Mouse (Mus musculus): ENCODE measurements around the gene Erp29. TPM values are rescaled to one million over a fixed set of nuclear protein-coding genes. Genes with fewer than 3 reads are reported as not detected.
"Not testable (repeated sequence)": the region's sequence is repeated elsewhere in the genome, so short reads cannot be mapped to it uniquely, and the experiment has no call there.

The Erp29 gene
- 147 and 149 TPM in 2 replicates for polyA plus RNA-seq (2015; fragmentation: Nextera tagmentation; extraction: Ambion mirVana)

- H3K27me3 ChIP-seq (ENCODE audit: control insufficient read depth, insufficient read depth, low read depth, low read length): no peaks in the 10 kb centered on the region
- peak; percentile 95 for ATAC-seq (ENCODE audit: low read depth)
- H3K9me3 ChIP-seq (ENCODE audit: control insufficient read depth, low read length): no peaks in the 10 kb centered on the region
- peaks cover 23% of the 10 kb centered on the region for H3K4me1 ChIP-seq (replicated peaks; ENCODE audit: control insufficient read depth, insufficient read depth, low read length)
- H3K36me3 ChIP-seq (ENCODE audit: control insufficient read depth, insufficient read depth, low read length): peaks cover 11% of the 10 kb centered on the region
- H3K9ac ChIP-seq (ENCODE audit: low read length): peak within 1 kb of the TSS; percentile 98
- peak within 1 kb of the TSS; percentile 96 for H3K4me3 ChIP-seq (ENCODE audit: low read length)
- peak within 1 kb of the TSS; percentile 98 for H3K27ac ChIP-seq (ENCODE audit: low read length)
- under 1% methylated on average over 80 of the region's 97 CpGs for WGBS
- peak within 1 kb of the TSS; percentile 92 for H3K4me2 ChIP-seq (ENCODE audit: low read depth, low read length)
These were observed at the start of gene Erp29 for GRCm38 (mm10) chr5:121452026-121452869. Gene Erp29 (minus strand): TSS chr5:121452506.

- not testable (repeated sequence) for H3K27me3 ChIP-seq (ENCODE audit: control insufficient read depth, insufficient read depth, low read depth, low read length); H3K4me1 ChIP-seq (replicated peaks; ENCODE audit: control insufficient read depth, insufficient read depth, low read length); H3K27ac ChIP-seq (ENCODE audit: low read length); H3K4me3 ChIP-seq (ENCODE audit: low read length); ATAC-seq (ENCODE audit: low read depth); H3K36me3 ChIP-seq (ENCODE audit: control insufficient read depth, insufficient read depth, low read length); H3K4me2 ChIP-seq (ENCODE audit: low read depth, low read length); H3K9ac ChIP-seq (ENCODE audit: low read length); H3K9me3 ChIP-seq (ENCODE audit: control insufficient read depth, low read length)
- WGBS: 63% methylated on average over 11 of the region's 17 CpGs
These were observed 49.2 kb upstream of the Erp29 start for GRCm38 (mm10) chr5:121501424-121501996.

GRCm38 (mm10) chr5:121500719-121501118, 48.4 kb upstream of the Erp29 start:
- H3K9ac ChIP-seq (ENCODE audit: low read length): no peak overlapping the region
- H3K27ac ChIP-seq (ENCODE audit: low read length): no peak overlapping the region
- no peak overlapping the region for H3K4me2 ChIP-seq (ENCODE audit: low read depth, low read length)
- H3K36me3 ChIP-seq (ENCODE audit: control insufficient read depth, insufficient read depth, low read length): no peaks in the 10 kb centered on the region
- H3K4me3 ChIP-seq (ENCODE audit: low read length): no peak overlapping the region
- no peaks in the 10 kb centered on the region for H3K27me3 ChIP-seq (ENCODE audit: control insufficient read depth, insufficient read depth, low read depth, low read length)
- ATAC-seq (ENCODE audit: low read depth): no peak
- no peaks in the 10 kb centered on the region for H3K9me3 ChIP-seq (ENCODE audit: control insufficient read depth, low read length)
- H3K4me1 ChIP-seq (replicated peaks; ENCODE audit: control insufficient read depth, insufficient read depth, low read length): no peaks in the 10 kb centered on the region
- 56% methylated on average over 7 of the region's 7 CpGs for WGBS

GRCm38 (mm10) chr5:121493305-121493704, 41.0 kb upstream of the Erp29 start:
- H3K4me1 ChIP-seq (replicated peaks; ENCODE audit: control insufficient read depth, insufficient read depth, low read length): no peaks in the 10 kb centered on the region
- WGBS: 62% methylated on average over 8 of the region's 8 CpGs
- no peak overlapping the region for H3K27ac ChIP-seq (ENCODE audit: low read length)
- no peaks in the 10 kb centered on the region for H3K27me3 ChIP-seq (ENCODE audit: control insufficient read depth, insufficient read depth, low read depth, low read length)
- no peaks in the 10 kb centered on the region for H3K36me3 ChIP-seq (ENCODE audit: control insufficient read depth, insufficient read depth, low read length)
- no peaks in the 10 kb centered on the region for H3K9me3 ChIP-seq (ENCODE audit: control insufficient read depth, low read length)
- H3K4me3 ChIP-seq (ENCODE audit: low read length): no peak overlapping the region
- no peak for ATAC-seq (ENCODE audit: low read depth)
- no peak overlapping the region for H3K4me2 ChIP-seq (ENCODE audit: low read depth, low read length)
- no peak overlapping the region for H3K9ac ChIP-seq (ENCODE audit: low read length)

GRCm38 (mm10) chr5:121484801-121485200, 32.5 kb upstream of the Erp29 start:
- H3K36me3 ChIP-seq (ENCODE audit: control insufficient read depth, insufficient read depth, low read length): no peaks in the 10 kb centered on the region
- H3K9me3 ChIP-seq (ENCODE audit: control insufficient read depth, low read length): no peaks in the 10 kb centered on the region
- WGBS: 46% methylated on average over 5 of the region's 5 CpGs
- H3K27me3 ChIP-seq (ENCODE audit: control insufficient read depth, insufficient read depth, low read depth, low read length): no peaks in the 10 kb centered on the region
- no peaks in the 10 kb centered on the region for H3K4me1 ChIP-seq (replicated peaks; ENCODE audit: control insufficient read depth, insufficient read depth, low read length)
- ATAC-seq (ENCODE audit: low read depth): no peak
- H3K4me2 ChIP-seq (ENCODE audit: low read depth, low read length): no peak overlapping the region
- no peak overlapping the region for H3K27ac ChIP-seq (ENCODE audit: low read length)
- H3K9ac ChIP-seq (ENCODE audit: low read length): no peak overlapping the region
- H3K4me3 ChIP-seq (ENCODE audit: low read length): no peak overlapping the region

GRCm38 (mm10) chr5:121477680-121478079, 25.4 kb upstream of the Erp29 start:
- H3K27ac ChIP-seq (ENCODE audit: low read length): no peak overlapping the region
- no peaks in the 10 kb centered on the region for H3K27me3 ChIP-seq (ENCODE audit: control insufficient read depth, insufficient read depth, low read depth, low read length)
- H3K4me3 ChIP-seq (ENCODE audit: low read length): no peak overlapping the region
- no peak overlapping the region for H3K4me2 ChIP-seq (ENCODE audit: low read depth, low read length)
- WGBS: 36% methylated on average over 3 of the region's 3 CpGs
- H3K9me3 ChIP-seq (ENCODE audit: control insufficient read depth, low read length): no peaks in the 10 kb centered on the region
- H3K36me3 ChIP-seq (ENCODE audit: control insufficient read depth, insufficient read depth, low read length): no peaks in the 10 kb centered on the region
- no peak overlapping the region for H3K9ac ChIP-seq (ENCODE audit: low read length)
- no peak for ATAC-seq (ENCODE audit: low read depth)
- H3K4me1 ChIP-seq (replicated peaks; ENCODE audit: control insufficient read depth, insufficient read depth, low read length): no peaks in the 10 kb centered on the region

- H3K27me3 ChIP-seq (ENCODE audit: control insufficient read depth, insufficient read depth, low read depth, low read length): no peaks in the 10 kb centered on the region
- H3K27ac ChIP-seq (ENCODE audit: low read length): no peak overlapping the region
- no peak overlapping the region for H3K9ac ChIP-seq (ENCODE audit: low read length)
- H3K9me3 ChIP-seq (ENCODE audit: control insufficient read depth, low read length): no peaks in the 10 kb centered on the region
- H3K4me3 ChIP-seq (ENCODE audit: low read length): no peak overlapping the region
- H3K36me3 ChIP-seq (ENCODE audit: control insufficient read depth, insufficient read depth, low read length): no peaks in the 10 kb centered on the region
- no peak for ATAC-seq (ENCODE audit: low read depth)
- 50% methylated on average over 1 of the region's 1 CpGs for WGBS
- no peak overlapping the region for H3K4me2 ChIP-seq (ENCODE audit: low read depth, low read length)
- H3K4me1 ChIP-seq (replicated peaks; ENCODE audit: control insufficient read depth, insufficient read depth, low read length): no peaks in the 10 kb centered on the region
These were observed 23.7 kb upstream of the Erp29 start for GRCm38 (mm10) chr5:121476040-121476439.

GRCm38 (mm10) chr5:121474610-121475009, 22.3 kb upstream of the Erp29 start:
- no peak overlapping the region for H3K4me2 ChIP-seq (ENCODE audit: low read depth, low read length)
- no peak overlapping the region for H3K4me3 ChIP-seq (ENCODE audit: low read length)
- no peak overlapping the region for H3K27ac ChIP-seq (ENCODE audit: low read length)
- ATAC-seq (ENCODE audit: low read depth): no peak
- WGBS: 35% methylated on average over 7 of the region's 7 CpGs
- no peaks in the 10 kb centered on the region for H3K36me3 ChIP-seq (ENCODE audit: control insufficient read depth, insufficient read depth, low read length)
- no peaks in the 10 kb centered on the region for H3K9me3 ChIP-seq (ENCODE audit: control insufficient read depth, low read length)
- H3K4me1 ChIP-seq (replicated peaks; ENCODE audit: control insufficient read depth, insufficient read depth, low read length): peaks cover 5% of the 10 kb centered on the region; the same call in 1 of the 2 replicates
- no peak overlapping the region for H3K9ac ChIP-seq (ENCODE audit: low read length)
- H3K27me3 ChIP-seq (ENCODE audit: control insufficient read depth, insufficient read depth, low read depth, low read length): no peaks in the 10 kb centered on the region

- no peaks in the 10 kb centered on the region for H3K27me3 ChIP-seq (ENCODE audit: control insufficient read depth, insufficient read depth, low read depth, low read length)
- H3K4me1 ChIP-seq (replicated peaks; ENCODE audit: control insufficient read depth, insufficient read depth, low read length): peaks cover 10% of the 10 kb centered on the region; the same call in 1 of the 2 replicates
- no peak overlapping the region for H3K4me2 ChIP-seq (ENCODE audit: low read depth, low read length)
- no peaks in the 10 kb centered on the region for H3K9me3 ChIP-seq (ENCODE audit: control insufficient read depth, low read length)
- no peak overlapping the region for H3K9ac ChIP-seq (ENCODE audit: low read length)
- 84% methylated on average over 2 of the region's 2 CpGs for WGBS
- H3K36me3 ChIP-seq (ENCODE audit: control insufficient read depth, insufficient read depth, low read length): no peaks in the 10 kb centered on the region
- no peak overlapping the region for H3K4me3 ChIP-seq (ENCODE audit: low read length)
- H3K27ac ChIP-seq (ENCODE audit: low read length): no peak overlapping the region
- no peak for ATAC-seq (ENCODE audit: low read depth)
These were observed 20.1 kb upstream of the Erp29 start for GRCm38 (mm10) chr5:121472411-121472810.
